Mouse (Mus musculus): ENCODE results near the gene Evpl.

The Evpl gene

GRCm38 (mm10) chr11:116213877-116214510 is 23.9 kb downstream of the Evpl start:
- DNase-seq (ENCODE audit: low read depth): no peak

- no peak for DNase-seq (ENCODE audit: low read depth)
Measured at GRCm38 (mm10) chr11:116212847-116213246, 25.0 kb downstream of the Evpl start.

DNA sequence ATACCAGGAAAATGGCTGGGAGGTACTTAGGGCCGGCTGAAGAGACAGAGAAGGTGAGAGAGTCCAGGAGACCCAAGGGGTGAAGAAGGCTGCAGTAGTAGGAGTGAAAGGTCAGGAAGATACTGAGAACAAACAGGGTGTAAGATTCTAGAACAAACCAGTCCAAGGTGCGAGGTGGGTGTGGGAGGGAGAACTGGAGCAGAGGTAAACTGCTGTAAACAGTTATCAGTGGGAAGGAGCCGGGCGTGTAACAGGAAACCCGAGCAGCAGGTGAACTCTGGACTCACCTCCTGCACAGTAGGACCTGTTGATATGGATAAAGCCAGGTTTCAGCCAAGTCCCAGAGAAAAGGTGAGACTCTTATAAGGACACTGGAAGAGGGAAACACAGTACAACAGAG is 27.2 kb downstream of the Evpl start:
- no peak for DNase-seq (ENCODE audit: low read depth)

DNA sequence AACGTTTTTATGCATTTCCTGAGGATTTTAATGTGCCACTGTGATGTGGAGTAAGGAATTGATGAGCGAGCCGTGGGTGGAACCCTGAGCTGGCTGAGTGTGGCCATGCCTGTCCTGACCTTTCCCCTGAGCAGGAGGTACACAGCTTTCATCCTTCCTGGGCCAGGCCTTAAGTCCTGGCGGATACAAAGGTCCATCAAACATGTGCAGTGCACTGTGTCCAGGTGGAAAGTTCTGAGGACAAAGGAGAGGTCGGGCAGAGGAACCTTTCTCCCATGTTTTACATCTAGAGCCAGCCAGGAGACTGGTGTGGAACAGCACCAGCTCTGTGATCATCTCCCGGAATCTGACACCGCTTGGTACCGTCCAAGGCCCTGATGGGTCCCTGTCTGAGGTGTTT is 28.6 kb downstream of the Evpl start:
- no peak for DNase-seq (ENCODE audit: low read depth)

- no peak for DNase-seq (ENCODE audit: low read depth)
Measured at GRCm38 (mm10) chr11:116208660-116209059, 29.2 kb downstream of the Evpl start.

DNA sequence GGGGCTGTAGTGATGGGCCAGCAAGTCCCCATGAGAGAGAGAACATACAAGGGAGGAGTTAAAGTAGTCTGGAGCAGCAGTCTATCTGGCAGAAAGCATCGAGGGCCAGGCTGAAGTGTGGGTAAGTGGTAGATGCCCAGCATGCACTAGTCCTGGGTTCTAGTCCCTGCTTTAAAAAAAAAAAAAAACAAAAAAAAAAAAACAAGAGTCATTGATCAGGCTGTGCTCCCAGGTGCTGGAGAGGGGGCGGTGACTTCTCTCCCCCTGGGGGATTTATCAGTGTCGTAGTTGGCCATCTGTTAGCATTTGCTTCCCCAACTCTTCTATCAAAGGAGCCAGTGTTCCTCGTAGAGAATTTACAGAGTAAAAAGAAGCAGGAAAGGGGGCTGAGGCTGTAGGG is 31.2 kb downstream of the Evpl start:
- no peak for DNase-seq (ENCODE audit: low read depth)

DNA sequence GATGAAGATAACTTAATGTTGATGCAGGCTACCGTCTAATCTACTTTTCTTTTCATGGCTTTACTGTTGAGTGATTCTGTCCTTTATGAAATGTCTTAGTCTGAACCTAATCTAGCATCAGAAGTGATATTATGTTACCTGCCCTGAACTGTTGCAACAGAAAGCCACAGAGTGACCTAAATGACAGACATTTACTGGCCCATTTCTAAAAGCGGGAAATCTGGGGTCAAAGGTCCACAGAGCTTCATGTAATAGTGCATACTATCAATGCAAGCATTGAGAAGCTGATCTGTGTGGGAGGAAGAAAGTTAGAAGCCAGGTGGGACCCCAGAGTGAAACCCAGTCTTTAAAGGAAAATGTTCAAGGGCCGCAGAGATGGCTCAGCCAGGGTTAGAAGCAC is 34.7 kb downstream of the Evpl start:
- DNase-seq (ENCODE audit: low read depth): no peak

DNA sequence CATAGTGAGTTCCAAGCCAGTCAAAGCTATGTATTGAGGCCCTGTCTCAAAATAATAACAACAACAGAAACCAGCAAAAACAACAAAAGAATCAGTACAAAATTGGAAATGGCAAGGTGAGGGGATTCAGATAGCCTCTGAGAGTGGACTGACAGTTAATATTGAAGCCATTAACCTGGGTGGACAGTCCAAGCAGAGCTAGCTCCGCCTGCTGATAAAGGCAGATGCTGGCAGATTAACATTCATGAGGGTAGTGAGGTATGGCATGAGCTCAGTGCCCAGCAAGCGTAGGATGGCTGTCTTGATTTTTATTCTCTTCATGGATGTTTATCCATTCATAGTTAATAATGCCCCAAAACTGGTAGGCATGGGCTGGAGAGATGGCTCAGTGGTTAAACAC is 36.7 kb downstream of the Evpl start:
- no peak for DNase-seq (ENCODE audit: low read depth)

DNA sequence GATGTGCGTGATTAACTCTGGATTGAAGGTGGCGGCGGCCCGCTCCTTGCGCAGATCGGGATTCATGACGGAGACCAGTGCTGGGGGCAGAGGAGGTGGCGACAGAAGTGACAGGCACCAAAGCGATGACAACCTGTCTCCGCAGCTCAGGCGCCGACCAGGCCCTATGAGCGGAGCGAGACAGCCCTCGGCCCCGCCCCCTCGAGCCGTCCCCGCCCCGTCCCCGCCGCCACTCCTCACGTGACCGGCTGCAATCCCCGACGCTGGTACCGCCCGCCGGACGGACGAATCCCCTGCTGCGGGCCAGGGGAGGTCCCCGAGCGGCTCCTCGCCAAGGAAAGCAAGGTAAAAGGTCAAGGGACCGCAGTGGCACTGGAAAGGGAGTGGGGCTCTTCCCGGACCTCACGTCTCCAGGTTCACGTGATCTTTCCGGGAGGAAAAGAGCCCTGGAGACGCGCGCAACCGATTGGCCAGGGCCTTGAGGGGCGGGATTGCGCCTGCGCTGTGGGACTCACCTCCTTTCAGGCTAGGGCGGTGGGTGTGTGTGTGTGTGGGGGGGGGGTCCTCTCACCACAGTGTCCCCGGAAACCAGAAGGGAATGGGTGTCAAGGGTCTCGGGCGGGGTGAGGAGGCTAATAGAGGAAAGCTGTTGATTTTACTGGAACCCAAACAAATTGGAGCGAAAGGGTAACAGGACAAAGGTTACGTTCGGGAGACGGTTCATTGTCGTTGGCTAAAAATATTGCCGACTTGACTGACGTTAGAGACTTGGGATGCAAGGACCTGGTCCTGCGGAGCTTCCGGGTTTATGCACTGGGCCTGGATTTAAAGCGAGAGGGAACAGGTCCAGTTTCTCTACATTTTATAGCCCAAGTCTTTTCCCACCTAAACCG is 39.0 kb downstream of the Evpl start, which contains the start of the genes Ten1 and Acox1:
Ten1 (plus strand) TSS at position 217 of the 893 bp plus-strand sequence.
Acox1 (minus strand) TSS at position 407 of the 893 bp plus-strand sequence.
- DNase-seq (ENCODE audit: low read depth): peak; percentile 87

GRCm38 (mm10) chr11:116198132-116198531 is 39.7 kb downstream of the Evpl start:
- no peak for DNase-seq (ENCODE audit: low read depth)

DNA sequence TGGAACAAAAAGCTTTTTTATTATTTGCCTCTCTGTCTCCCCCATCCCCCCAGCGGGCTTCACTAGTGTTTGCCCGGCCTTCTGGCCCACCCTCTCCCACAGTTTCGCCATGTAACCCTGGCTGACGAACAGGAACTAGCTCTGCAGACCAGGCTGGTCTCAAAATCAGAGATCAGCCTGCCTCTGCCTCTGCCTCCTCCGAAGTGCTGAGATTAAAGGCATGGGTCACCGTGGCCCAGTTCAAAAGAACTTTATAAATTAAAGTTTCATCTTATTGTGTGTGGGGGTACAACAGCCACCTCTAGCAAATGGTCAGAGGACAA is 40.3 kb downstream of the Evpl start:
- no peak for DNase-seq (ENCODE audit: low read depth)

- no peak for DNase-seq (ENCODE audit: low read depth)
Measured at GRCm38 (mm10) chr11:116196866-116197583, 40.9 kb downstream of the Evpl start.

DNA sequence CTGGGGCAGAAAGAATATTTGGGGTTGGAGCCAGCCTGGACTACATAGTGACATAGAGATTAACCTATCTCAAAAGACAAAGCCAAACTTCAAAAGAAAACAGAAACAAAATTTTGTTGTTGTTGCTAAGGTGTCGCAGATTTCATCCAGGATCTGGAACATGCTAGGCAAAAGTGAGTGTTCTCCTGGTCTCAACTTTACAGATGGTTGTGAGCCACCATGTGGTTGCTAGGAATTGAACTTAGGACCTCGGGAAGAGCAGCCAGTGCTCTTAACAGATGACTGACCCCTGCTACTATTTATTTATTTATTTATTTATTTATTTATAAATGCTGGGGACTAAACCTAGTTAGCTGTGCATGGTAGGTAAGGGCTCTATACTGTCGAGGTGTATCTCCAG is 41.5 kb downstream of the Evpl start:
- no peak for DNase-seq (ENCODE audit: low read depth)

DNA sequence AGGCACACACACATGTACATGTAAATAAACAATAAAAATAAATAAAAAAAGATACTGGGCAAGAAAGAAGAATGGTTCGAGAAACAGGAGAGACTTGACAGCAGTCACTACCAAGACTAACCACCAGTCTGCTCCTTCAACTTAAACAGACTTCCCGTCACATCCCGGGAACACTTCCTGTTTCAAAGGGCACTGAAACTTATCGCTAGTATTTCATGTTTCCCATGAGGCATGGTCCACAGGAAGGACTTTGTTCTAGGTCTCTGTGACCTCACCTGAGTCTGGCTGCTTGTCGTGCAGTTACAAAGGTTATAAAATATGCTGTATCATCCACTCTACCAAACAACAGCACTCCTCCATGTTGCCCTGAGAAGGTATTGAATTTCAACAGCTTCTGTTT is 42.6 kb downstream of the Evpl start:
- no peak for DNase-seq (ENCODE audit: low read depth)

- no peak for DNase-seq (ENCODE audit: low read depth)
Measured at GRCm38 (mm10) chr11:116194619-116195018, 43.3 kb downstream of the Evpl start.

DNA sequence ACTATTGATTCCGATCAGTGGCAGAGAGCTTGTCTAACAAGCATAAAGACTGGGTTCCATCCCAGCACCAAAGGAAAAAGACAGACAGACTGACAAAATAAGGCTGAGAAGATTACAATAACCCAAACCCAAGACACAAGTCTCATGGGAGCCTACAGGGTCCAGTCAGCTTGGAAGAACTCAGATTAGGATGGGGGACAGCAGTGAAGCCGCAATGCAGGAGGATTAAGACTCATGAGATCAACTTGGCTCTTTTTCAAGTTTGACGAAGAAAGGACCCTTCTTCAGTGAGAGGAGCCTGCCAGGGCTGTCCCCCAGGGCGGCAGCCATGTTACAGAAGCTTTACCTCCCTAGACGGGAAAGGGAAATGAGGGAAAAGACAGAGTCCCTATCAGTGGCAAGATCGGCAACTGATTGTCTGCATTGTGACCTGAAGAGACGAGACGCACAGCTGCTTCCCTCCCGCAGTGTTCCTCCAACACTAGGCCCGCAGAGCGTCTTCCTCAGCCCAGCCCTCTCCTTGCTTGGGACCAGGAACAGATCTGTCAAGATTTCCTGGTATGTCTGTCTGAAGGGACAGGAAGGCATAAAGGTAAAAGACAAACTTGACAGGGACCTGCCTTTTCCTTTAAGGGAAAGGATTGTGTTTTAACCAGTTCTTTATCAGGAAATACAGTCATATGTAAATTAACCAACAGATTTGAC is 50.5 kb downstream of the Evpl start:
- DNase-seq (ENCODE audit: low read depth): no peak

DNA sequence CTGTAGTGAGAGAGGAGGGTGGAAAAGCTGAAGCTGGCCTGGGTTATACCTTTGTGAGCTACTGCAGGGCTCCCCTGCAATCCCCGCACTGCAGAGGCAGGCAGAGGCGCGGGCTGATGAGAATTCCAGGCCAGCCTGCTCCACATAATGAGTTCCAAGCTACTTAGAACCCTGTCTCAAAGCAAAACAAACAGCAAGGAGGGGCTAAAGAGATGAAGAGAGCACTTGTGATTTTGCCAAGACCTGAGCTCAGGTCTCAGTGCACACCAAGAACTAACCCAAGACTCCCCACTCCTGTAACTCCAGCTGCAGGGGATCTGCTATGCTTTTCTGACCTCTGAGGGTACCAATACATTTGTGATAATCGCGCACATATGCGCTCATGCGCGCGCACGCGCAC is 51.5 kb downstream of the Evpl start:
- no peak for DNase-seq (ENCODE audit: low read depth)

DNA sequence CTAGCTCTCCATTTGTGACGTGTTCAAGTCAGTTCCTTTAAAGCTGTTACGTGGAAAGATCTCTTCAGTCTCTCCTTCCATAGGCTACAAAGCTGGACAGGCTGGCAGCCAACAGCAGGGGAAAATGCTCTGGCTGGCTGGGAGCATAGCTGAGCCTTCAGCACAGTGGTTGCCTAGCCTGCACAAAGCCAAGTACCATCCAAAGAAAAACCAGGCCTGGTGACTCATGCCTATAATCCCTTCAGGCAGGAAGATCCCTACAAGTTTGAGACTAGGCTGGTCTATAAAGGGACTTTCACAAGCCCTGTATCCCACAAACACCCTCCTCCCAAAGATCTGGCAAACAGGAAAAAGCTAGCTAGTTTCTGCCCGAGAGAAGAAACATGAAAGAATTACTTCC is 52.0 kb downstream of the Evpl start:
- DNase-seq (ENCODE audit: low read depth): no peak

DNA sequence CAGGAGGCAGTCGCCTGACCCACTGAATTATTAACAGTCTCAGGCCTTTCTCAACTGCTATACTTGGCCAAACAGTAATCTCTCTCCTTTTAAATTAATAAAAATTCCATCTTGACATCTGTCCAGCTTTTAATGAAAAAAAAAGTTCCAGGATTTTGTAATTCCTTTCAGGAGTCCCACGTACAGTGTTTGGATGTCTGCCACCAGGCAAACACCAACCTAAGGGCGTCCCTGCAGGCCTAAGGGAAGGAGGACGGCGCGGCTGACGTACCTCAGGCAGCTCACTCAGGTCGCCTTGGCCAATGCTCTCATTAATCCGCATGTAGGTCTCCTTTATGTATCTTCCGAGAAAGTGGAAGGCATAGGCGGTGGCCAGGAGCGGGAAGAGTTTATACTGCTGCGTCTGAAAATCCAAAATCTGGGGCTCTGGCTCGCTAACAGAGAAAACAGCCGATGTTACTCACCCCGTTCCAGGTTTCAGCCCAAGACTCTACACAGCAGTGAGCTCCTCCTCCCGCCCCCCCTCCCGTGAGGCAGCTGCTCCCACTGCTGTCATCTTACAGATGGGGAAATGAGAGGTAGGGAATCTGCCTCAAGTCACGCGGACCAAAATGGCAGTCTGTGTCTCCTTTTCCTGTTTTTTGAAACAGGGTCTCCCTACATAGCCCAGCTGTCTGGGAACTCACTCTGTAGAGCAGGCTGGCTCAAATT is 59.3 kb downstream of the Evpl start:
- DNase-seq (ENCODE audit: low read depth): no peak

GRCm38 (mm10) chr11:116176010-116176409 is 61.9 kb downstream of the Evpl start:
- no peak for DNase-seq (ENCODE audit: low read depth)

- no peak for DNase-seq (ENCODE audit: low read depth)
Measured at GRCm38 (mm10) chr11:116174775-116175448, 63.0 kb downstream of the Evpl start.
